Mouse (Mus musculus): ENCODE results near the gene Pcbd1. TPM values are rescaled to one million over a fixed set of nuclear protein-coding genes. Genes with fewer than 3 reads are reported as not detected.

Gene Pcbd1
- polyA plus RNA-seq, 1 experiment, result 0.28 TPM

DNA sequence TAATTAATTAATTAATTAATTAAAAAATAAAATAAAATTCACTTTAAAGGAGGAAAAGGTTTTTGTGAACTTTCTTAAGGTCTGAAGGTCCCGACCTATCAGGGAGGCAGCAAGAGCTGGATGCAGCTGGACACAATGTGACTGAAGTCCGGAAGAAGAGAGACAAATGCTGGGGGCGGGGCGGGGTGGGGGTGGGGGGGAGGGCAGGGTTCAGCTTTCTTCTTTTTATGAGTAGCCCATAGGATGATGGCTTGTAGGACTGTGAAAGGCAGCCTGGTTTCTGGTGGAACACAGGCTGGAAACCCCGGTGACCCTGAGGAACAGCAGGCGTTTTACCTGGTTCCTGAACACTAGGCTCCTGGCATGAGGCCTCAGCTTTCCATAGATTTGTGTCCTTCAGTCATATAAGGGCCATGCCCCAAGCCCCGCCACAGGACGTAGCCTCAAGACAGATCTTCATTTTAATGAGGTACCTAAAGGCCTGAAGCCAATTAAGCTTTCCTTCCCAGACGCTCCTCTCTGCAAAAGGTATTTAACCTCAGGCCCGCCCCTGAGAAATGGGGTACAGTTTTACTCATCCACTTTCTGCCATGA is 25.8 kb upstream of the Pcbd1 start:
- Histone ChIP-seq H3K4me1 (ENCODE audit: control insufficient read depth, insufficient read depth, low read length) (peaks cover 5% of the 10 kb centered on the region), H3K27me3 (ENCODE audit: control insufficient read depth, insufficient read depth, low read length) (no peaks in the 10 kb centered on the region), H3K27ac (ENCODE audit: control insufficient read depth, insufficient read depth, low read depth, low read length) (no peak overlapping the region), H3K4me3 (ENCODE audit: control insufficient read depth, low read depth, low read length) (no peak overlapping the region), H3K36me3 (ENCODE audit: control insufficient read depth, insufficient read depth, low read length) (no peaks in the 10 kb centered on the region)
- TF ChIP-seq POLR2A (IDR thresholded peaks at IDR 0.05; ENCODE audit: control insufficient read depth, low read depth, low read length) (no peak), CTCF (IDR thresholded peaks at IDR 0.05; ENCODE audit: control insufficient read depth, insufficient read depth, insufficient replicate concordance, low read depth, low read length) (no peak)

DNA sequence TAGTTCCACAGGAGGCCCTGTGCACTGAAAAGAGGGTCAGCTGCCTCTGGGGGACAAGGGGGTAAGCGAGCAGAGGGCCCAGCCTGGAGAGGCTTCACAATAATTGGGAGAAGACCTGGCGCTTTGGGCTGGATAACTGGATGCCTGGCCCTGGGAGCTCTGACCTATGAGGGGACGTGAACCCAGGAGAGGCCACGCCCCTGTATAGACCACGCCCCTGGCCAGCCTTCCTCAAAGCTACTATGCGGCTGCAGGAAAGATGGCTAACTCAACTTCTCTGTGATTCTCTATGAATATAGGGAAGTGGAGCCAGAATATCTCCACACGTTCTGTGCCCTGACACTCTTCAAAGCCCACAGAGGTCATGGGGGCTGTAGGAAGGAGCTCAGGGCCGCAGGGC is 24.5 kb upstream of the Pcbd1 start:
- H3K36me3 ChIP-seq (ENCODE audit: control insufficient read depth, insufficient read depth, low read length), result no peaks in the 10 kb centered on the region
- no peak overlapping the region for H3K4me3 ChIP-seq (ENCODE audit: control insufficient read depth, low read depth, low read length)
- no peak overlapping the region for H3K27ac ChIP-seq (ENCODE audit: control insufficient read depth, insufficient read depth, low read depth, low read length)
- TF ChIP-seq CTCF (IDR thresholded peaks at IDR 0.05; ENCODE audit: control insufficient read depth, insufficient read depth, insufficient replicate concordance, low read depth, low read length) (no peak), POLR2A (IDR thresholded peaks at IDR 0.05; ENCODE audit: control insufficient read depth, low read depth, low read length) (no peak)
- H3K27me3 ChIP-seq (ENCODE audit: control insufficient read depth, insufficient read depth, low read length), result no peaks in the 10 kb centered on the region
- H3K4me1 ChIP-seq (ENCODE audit: control insufficient read depth, insufficient read depth, low read length), result peaks cover 9% of the 10 kb centered on the region

DNA sequence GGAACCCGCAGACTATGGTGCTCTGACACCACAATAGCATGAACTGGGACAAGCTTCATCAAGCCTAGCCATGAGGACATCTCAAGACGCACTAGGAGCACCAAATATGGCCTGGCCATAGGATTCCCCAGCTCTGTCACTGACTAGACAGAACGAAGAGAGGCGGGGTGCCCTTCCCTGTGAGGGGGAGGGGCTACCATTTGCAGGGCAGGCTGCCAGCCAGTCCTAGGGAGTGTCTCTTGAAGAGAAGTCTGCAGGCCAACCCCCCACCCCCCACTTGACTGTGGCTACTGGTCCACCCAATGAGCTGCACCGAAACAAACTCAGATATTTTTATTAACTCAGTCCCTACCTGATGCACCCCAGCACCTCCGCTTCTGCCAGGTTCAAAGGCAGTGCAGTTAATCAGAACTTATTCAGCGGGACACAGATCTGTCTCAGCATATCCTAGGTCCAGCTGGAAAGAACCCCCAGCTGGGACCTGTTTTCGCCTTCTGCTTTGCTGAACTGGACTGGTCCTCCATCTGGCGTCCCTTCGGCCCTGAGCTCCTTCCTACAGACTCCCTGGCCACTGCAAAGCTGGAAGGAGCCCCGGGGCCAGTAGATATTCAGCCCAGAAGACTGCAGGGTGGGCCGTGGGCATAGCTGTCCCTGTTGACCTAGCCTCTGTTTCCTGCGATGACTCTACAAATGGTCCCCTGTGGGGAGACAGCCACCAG is 23.7 kb upstream of the Pcbd1 start:
- TF ChIP-seq POLR2A (IDR thresholded peaks at IDR 0.05; ENCODE audit: control insufficient read depth, low read depth, low read length) (no peak), CTCF (IDR thresholded peaks at IDR 0.05; ENCODE audit: control insufficient read depth, insufficient read depth, insufficient replicate concordance, low read depth, low read length) (no peak)
- Histone ChIP-seq H3K27ac (ENCODE audit: control insufficient read depth, insufficient read depth, low read depth, low read length) (no peak overlapping the region), H3K4me3 (ENCODE audit: control insufficient read depth, low read depth, low read length) (no peak overlapping the region)

DNA sequence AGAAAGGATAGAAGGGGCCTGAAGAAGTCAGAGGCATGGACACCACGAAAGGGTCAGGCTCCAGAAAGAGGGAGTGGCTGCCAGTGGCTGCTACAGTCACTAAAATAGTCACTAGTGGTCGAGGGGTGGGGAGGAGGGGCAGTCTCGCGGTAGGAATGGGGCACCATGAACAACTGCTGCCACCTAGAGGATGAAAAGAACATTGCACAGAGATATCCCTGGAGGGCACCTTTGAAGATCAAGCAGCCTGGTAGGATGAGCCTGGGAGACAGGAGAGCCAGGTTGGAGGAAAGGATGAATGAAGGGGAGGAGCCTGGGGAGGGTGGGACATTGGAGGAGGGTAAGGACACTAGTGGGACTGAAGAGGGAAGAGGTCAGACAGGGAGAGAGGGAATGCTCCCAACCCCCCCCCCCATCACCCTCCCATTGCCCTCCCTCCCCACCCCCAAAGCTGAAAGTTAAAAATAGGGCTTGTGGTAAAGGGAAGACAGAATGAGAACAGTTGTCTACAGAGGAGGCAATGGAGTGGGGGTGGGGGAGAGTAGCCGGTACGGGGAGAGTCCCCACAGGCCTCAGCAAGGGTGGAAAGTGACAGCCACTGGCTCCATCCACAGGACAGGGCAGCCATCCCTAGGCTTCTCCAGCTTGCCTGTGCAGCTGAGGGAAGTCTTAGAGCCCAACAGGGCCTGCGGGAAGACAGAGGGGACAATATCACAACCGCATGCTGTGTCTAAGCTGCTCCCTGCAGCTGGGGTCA is 20.5 kb upstream of the Pcbd1 start:
- H3K4me3 ChIP-seq (ENCODE audit: control insufficient read depth, low read depth, low read length), result no peak overlapping the region
- no peak for TF ChIP-seq POLR2A (IDR thresholded peaks at IDR 0.05; ENCODE audit: control insufficient read depth, low read depth, low read length)
- peak; percentile 85 for TF ChIP-seq CTCF (IDR thresholded peaks at IDR 0.05; ENCODE audit: control insufficient read depth, insufficient read depth, insufficient replicate concordance, low read depth, low read length)
- H3K27ac ChIP-seq (ENCODE audit: control insufficient read depth, insufficient read depth, low read depth, low read length), result no peak overlapping the region
- no peaks in the 10 kb centered on the region for H3K36me3 ChIP-seq (ENCODE audit: control insufficient read depth, insufficient read depth, low read length)
- no peaks in the 10 kb centered on the region for H3K27me3 ChIP-seq (ENCODE audit: control insufficient read depth, insufficient read depth, low read length)
- H3K4me1 ChIP-seq (ENCODE audit: control insufficient read depth, insufficient read depth, low read length), result peaks cover 9% of the 10 kb centered on the region

More for the DNA sequence above, 23.7 kb upstream of the Pcbd1 start:
- H3K4me1 ChIP-seq (ENCODE audit: control insufficient read depth, insufficient read depth, low read length), result peaks cover 9% of the 10 kb centered on the region
- no peaks in the 10 kb centered on the region for H3K27me3 ChIP-seq (ENCODE audit: control insufficient read depth, insufficient read depth, low read length)
- no peaks in the 10 kb centered on the region for H3K36me3 ChIP-seq (ENCODE audit: control insufficient read depth, insufficient read depth, low read length)

DNA sequence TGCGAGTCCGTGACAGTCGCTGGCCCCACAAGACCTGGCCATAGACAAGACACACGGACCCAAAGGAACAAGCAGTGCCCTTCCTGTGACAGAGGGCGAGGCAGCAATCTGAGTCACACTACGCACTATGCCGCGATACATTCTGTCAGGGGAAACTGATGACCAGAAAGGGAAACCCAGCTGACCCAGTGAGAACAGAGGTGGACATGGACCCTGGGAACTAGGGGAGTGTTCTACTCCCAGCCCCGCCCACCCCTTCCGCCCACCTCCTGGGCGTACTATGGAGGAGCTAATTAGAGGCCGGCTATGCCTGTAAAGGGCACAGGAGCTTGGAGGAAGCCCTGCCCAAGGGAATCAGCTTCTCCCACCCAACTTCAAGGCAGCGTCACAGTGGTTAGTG is 19.9 kb upstream of the Pcbd1 start:
- Histone ChIP-seq H3K27ac (ENCODE audit: control insufficient read depth, insufficient read depth, low read depth, low read length) (no peak overlapping the region), H3K4me3 (ENCODE audit: control insufficient read depth, low read depth, low read length) (no peak overlapping the region), H3K4me1 (ENCODE audit: control insufficient read depth, insufficient read depth, low read length) (peaks cover 6% of the 10 kb centered on the region), H3K27me3 (ENCODE audit: control insufficient read depth, insufficient read depth, low read length) (no peaks in the 10 kb centered on the region), H3K36me3 (ENCODE audit: control insufficient read depth, insufficient read depth, low read length) (no peaks in the 10 kb centered on the region)
- TF ChIP-seq CTCF (IDR thresholded peaks at IDR 0.05; ENCODE audit: control insufficient read depth, insufficient read depth, insufficient replicate concordance, low read depth, low read length), result no peak
- no peak for TF ChIP-seq POLR2A (IDR thresholded peaks at IDR 0.05; ENCODE audit: control insufficient read depth, low read depth, low read length)

DNA sequence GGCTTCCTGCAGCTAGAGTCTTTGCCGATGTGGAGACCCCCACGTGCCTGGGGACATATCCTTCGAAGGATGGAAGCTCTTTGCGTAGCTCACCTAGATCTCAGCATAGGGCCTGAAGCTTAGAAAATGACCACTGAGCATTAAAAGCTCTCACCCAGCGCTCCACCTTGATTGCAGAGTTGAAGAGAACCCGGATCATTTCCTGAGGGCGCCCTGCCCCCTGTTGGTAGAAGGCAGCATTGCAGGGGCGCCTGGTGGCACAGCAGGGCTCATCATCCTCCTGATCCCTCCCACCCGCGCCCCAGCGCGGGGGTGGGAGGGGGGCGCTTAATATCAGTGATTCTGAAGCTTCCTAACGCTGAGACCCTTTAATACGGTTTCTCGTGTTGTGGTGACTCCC is 16.8 kb upstream of the Pcbd1 start:
- Histone ChIP-seq H3K27me3 (ENCODE audit: control insufficient read depth, insufficient read depth, low read length) (no peaks in the 10 kb centered on the region), H3K4me3 (ENCODE audit: control insufficient read depth, low read depth, low read length) (no peak overlapping the region), H3K4me1 (ENCODE audit: control insufficient read depth, insufficient read depth, low read length) (peaks cover 6% of the 10 kb centered on the region), H3K36me3 (ENCODE audit: control insufficient read depth, insufficient read depth, low read length) (no peaks in the 10 kb centered on the region), H3K27ac (ENCODE audit: control insufficient read depth, insufficient read depth, low read depth, low read length) (no peak overlapping the region)
- TF ChIP-seq CTCF (IDR thresholded peaks at IDR 0.05; ENCODE audit: control insufficient read depth, insufficient read depth, insufficient replicate concordance, low read depth, low read length), result peak; percentile 93
- TF ChIP-seq POLR2A (IDR thresholded peaks at IDR 0.05; ENCODE audit: control insufficient read depth, low read depth, low read length), result no peak

DNA sequence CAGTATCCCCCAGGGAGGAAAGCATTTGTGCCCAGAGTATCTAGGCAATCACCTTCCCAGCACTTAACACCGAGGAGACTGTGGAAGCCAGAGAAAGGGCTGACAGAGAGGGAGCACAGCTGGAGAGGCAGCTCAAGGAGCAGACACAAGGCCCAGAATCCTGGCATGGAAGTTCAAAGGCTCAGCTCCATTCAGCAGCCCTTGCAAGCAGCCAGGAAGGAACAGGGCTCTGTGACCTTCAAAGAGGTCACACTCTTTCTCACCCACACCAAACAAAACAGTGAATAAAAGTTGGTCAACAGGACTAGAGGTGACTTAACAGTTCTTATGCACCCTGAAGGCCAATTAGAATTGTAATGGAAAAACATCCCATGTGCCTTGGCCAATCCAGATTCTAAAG is 14.5 kb upstream of the Pcbd1 start:
- H3K4me3 ChIP-seq (ENCODE audit: control insufficient read depth, low read depth, low read length), result no peak overlapping the region
- H3K27me3 ChIP-seq (ENCODE audit: control insufficient read depth, insufficient read depth, low read length), result no peaks in the 10 kb centered on the region
- H3K27ac ChIP-seq (ENCODE audit: control insufficient read depth, insufficient read depth, low read depth, low read length), result no peak overlapping the region
- H3K36me3 ChIP-seq (ENCODE audit: control insufficient read depth, insufficient read depth, low read length), result no peaks in the 10 kb centered on the region
- TF ChIP-seq POLR2A (IDR thresholded peaks at IDR 0.05; ENCODE audit: control insufficient read depth, low read depth, low read length) (no peak), CTCF (IDR thresholded peaks at IDR 0.05; ENCODE audit: control insufficient read depth, insufficient read depth, insufficient replicate concordance, low read depth, low read length) (no peak)
- no peaks in the 10 kb centered on the region; the same call in 1 of the 2 replicates for H3K4me1 ChIP-seq (ENCODE audit: control insufficient read depth, insufficient read depth, low read length)

All from testis, adult 2 months (tissue).